Mouse (Mus musculus) embryonic fibroblast, embryonic 13.5 days (primary cell): ENCODE data around the gene Mapk7.

Experiments used
- CTCF ChIP-seq: IDR thresholded peaks from 2 replicates; pipeline ENCODE4 v1.5.1; 2011; ENCODE audit warnings: mild to moderate bottlenecking, control low read depth, low read length, moderate library complexity, borderline replicate concordance; ENCODE audit not compliant: insufficient read depth
- POLR2A ChIP-seq: IDR thresholded peaks from 2 replicates; pipeline ENCODE4 v1.6.1; 2011; ENCODE audit warnings: low read depth, mild to moderate bottlenecking, control low read depth, low read length, moderate library complexity

GRCm38 (mm10) chr11:61494129-61494997, at the start of gene Mapk7:
- no peak for TF ChIP-seq CTCF
- TF ChIP-seq POLR2A = peak; percentile 81
